Mouse (Mus musculus) cerebellum, adult 2 months (tissue): ENCODE data around the gene Cfap61. TPM values are rescaled to one million over a fixed set of nuclear protein-coding genes. Genes with fewer than 3 reads are reported as not detected.

ENCODE experiments used
- DNase-seq, 2 experiments: peaks; one replicate each; pipeline ENCODE4 v3.0.0; 2021
- H3K27ac ChIP-seq: fragments of 200-500 bp; 2 replicates; pipeline ENCODE4 v1.5.1; 2012; ENCODE audit warnings: low read length, control low read depth, inconsistent platforms; ENCODE audit not compliant: insufficient read depth
- H3K27me3 ChIP-seq: fragments of 200-500 bp; 2 replicates; pipeline ENCODE4 v1.6.1; 2012; ENCODE audit warnings: inconsistent platforms, mild to moderate bottlenecking, low read length, moderate library complexity; ENCODE audit not compliant: control insufficient read depth, insufficient read depth
- H3K4me1 ChIP-seq: fragments of 200-500 bp; 2 replicates; pipeline ENCODE4 v1.6.1; 2011; ENCODE audit warnings: low read length; ENCODE audit not compliant: control insufficient read depth, insufficient read depth
- H3K4me3 ChIP-seq: fragments of 200-500 bp; replicated peaks from 2 replicates; pipeline ENCODE3; 2011; ENCODE audit warnings: mild to moderate bottlenecking, low read depth, low read length, control low read depth; ENCODE audit not compliant: insufficient read depth
- CTCF ChIP-seq: fragments of 200-500 bp; IDR thresholded peaks from 2 replicates; pipeline ENCODE4 v1.5.1; 2011; ENCODE audit warnings: low read depth, mild to moderate bottlenecking, control low read depth, low read length, moderate library complexity, borderline replicate concordance; ENCODE audit not compliant: insufficient read depth
- POLR2A ChIP-seq: fragments of 200-500 bp; IDR thresholded peaks from 2 replicates; pipeline ENCODE4 v1.6.1; 2011; ENCODE audit warnings: low read length, control low read depth, borderline replicate concordance; ENCODE audit not compliant: insufficient read depth
- polyA plus RNA-seq: library from polyadenylated mRNA; depleted of rRNA; stranded (reverse); fragments of >200 nt; gene quantifications from 2 replicates; pipeline ENCODE4 v1.2.3, GENCODE M21; 2012; rRNA removed

The Cfap61 gene
- polyA plus RNA-seq, 1 experiment, result 1.0 TPM

GRCm38 (mm10) chr2:146262966-146263365 is 328.4 kb downstream of the Cfap61 start:
- Histone ChIP-seq H3K4me1 (peaks cover 7% of the 10 kb centered on the region; the same call in 1 of the 2 replicates), H3K27me3 (no peaks in the 10 kb centered on the region), H3K27ac (no peak overlapping the region), H3K4me3 (no peak overlapping the region)
- no peak for TF ChIP-seq POLR2A
- TF ChIP-seq CTCF, result no peak
- no peak for DNase-seq

Other genes with a start within 250 kb of the Cfap61 start
- 96.3 and 101 TPM in 2 replicates for gene Naa20, start 32.7 kb upstream of the Cfap61 start, polyA plus RNA-seq
- 10.2 and 10.6 TPM in 2 replicates for gene Crnkl1, start 230 bp downstream of the Cfap61 start, polyA plus RNA-seq